Mouse (Mus musculus): ENCODE measurements around the gene Zfp952.
"Not testable (repeated sequence)": the region's sequence is repeated elsewhere in the genome, so short reads cannot be mapped to it uniquely, and the experiment has no call there.

The Zfp952 gene

DNA sequence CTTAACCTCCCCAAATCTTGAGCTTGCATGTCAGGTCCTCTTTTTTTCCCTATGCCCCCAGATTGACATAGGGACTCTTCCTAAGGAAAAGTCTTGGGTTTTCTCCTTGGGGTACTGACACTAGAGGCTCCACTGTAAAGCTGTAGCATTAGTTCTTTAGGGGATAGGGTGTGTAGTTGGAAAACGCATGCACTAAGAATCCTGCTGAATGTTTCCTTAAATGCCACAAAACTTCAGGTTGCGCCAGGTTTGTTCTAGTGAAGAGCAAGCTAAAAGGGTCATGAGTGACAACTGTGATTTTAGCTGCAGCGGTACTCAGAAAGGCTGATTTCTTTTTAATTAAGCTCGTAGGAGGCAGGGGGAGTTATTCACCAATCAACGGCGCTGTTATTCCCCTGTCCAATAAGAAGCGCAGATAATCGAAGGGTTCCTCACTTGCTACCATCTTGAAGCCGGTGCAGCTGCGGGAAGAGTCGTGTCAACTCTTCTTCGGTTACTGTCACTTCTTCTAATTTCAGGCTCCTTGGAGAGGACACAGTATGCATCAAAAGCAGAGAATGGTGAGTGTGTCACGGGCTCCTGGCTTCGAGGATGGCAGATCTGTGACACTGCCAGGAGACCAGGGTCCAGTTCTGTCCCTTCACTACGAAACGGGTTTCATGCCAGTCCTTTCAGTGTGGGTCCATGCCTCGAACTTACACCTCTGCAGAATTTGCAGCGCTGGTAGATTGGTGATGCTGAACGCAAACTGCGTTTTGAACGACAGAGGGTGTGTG lies at the start of gene Zfp952:
Gene Zfp952 (plus strand): TSS at position 431 of the 776 bp plus-strand sequence.
- DNase-seq, result peak; percentile 93

DNA sequence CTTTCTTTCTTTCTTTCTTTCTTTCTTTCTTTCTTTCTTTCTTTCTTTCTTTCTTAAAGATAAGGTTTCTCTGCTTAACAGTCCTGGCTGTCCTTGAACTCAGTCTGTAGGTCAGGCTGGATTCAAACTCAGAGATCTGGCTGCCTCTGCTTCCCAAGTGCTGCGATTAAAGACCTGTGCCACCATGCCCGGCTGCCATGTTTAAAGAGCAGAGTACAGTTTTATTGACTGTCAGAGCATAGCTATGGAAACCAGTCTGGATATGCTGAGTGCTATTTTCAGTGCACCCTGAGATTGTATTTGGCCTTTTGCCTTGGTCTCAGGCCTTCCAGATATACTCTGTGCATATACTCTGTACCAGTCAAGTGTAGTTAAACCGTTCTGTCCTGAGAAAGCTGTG lies 49.3 kb upstream of the Zfp952 start:
- no peak for DNase-seq

DNA sequence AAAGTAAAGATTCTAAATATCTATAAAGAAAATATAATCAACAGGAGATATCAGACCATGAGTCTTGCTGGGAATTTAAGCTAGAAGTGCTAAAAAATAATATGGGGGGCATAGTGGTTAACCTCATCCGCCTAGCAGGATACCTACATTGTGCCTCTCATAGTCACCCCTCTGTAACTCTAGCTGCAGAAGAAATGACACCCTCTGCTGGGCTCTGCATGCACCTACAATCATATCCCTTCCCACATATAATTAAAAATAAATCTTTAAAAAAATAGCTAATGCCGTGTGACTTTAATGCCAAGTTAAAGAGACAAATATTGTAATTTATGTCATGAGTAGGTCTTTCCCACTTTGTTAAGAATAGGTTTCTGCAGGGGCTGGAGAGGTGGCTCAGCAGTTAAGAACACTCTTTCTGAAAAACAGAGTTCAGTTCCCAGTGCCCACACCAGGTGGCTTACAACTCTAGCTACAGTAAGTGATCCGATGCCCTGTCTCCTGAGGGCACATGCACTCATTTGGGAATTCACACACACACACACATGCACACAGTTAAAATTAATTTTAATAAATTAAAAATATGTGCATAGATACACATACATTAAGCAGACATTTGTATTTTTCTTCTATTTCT lies 48.4 kb upstream of the Zfp952 start:
- no peak for DNase-seq

DNA sequence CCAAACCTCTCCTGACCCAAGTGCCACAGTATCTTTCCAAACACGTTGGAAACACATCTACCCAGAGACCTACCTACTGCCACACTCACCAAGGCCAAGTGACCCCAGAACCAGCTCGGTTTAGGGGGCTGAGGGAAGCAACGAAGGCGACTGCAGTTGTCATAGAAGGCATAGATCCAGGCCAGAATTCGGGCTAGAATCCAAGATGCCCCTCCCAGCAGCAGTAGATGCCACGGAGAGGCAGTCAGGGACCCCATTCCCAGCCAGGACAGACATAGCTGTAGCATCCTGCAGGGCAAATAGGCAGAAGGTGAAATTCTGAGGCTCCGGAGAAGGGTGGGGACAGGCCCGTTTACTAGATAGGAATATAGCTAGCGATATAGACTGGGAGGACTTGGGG lies 46.2 kb upstream of the Zfp952 start:
- DNase-seq, result peak; percentile 21

DNA sequence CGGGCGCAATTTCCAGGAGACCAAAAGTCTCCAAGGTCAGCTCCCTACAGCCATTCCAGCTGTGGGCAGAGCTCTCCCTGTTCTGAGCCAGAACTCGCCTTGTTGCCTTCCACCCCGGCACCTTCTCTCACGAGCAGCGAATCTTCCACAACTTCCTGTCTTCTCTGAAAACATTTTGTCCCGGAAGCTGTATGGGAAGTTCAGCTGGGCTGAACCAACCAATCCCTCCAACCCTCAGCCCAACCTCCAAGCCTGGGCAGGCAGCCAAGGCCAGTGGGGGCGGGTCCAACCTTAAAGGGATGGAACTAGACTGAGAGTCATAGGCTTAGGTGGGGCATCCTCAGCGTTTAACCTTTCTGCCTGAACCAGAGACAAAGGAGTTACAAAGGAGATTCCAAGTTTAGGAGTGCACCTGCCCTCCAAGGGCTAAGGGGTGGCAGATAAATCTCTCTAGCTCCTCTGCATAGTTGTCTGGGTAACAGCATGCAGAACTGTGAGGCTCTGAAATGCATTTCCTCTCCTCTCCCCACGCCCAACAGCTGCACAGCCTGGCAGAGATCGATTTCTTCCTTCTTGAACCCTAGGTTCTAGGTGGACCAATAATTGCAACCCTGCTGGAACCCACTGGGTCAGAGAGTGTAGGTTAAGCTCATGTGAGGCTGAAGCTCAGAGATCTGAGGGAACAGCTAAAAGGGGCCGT lies 45.6 kb upstream of the Zfp952 start, which contains the start of gene Cyp4f13:
Gene Cyp4f13 (minus strand): TSS at position 188 of the 700 bp plus-strand sequence.
- peak; percentile 97 for DNase-seq

DNA sequence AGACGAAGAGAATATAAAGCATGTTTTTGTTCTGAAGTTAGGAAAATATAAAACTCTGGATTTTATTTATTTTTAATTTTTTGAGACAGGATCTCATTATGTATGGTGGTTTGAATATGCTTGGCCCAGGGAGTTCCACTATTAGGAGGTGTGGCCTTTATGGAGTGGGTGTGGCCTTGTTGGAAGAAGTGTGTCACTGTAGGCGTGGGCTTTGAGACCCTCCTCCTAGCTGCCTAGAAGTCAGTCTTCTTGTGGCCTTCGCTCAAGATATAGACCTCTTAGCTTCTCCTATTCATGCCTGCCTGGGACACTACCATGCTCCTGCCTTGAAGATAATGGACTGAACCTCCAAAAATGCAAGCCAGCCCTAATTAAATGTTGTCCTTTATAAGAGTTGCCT lies 42.8 kb upstream of the Zfp952 start:
- no peak for DNase-seq

DNA sequence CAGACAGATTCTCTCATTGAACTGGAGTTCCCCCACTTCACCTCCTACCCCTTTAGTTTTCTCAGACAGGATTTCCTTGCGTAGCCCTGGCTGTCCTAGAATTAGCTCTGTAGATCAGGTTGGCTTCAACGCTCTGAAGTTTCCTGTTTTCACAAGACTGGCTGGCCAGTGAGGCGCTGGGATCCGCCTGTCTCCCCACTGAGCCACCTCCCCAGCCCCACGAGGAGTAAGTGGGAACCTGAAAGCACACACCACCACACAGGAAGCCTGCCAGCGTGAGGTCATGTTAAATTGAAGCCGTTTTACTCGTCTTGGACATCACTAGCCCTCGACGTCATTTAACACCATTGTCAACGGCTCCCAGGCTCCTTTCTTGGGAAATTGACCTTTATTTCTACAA lies 41.9 kb upstream of the Zfp952 start:
- DNase-seq, result no peak

DNA sequence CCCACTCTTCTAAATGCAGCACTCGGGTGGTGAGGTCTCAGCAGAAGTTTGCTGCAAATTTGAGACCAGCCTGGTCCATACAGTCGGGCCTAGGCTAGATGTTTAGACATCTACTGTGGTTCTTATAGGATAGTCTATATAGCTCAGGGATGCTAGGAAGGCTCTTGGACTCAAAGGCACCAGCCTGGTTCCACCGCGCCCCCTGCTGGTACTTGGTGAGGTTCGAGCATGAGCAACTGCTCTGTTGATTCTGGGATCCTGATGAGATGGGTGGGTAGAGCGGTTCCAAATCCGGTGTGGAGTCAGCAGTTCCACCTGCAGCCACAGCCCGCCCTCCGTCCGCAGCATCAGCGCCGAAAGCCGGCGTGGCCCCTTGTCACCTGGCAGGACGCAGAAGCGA lies 41.5 kb upstream of the Zfp952 start:
- DNase-seq, result peak; percentile 84

DNA sequence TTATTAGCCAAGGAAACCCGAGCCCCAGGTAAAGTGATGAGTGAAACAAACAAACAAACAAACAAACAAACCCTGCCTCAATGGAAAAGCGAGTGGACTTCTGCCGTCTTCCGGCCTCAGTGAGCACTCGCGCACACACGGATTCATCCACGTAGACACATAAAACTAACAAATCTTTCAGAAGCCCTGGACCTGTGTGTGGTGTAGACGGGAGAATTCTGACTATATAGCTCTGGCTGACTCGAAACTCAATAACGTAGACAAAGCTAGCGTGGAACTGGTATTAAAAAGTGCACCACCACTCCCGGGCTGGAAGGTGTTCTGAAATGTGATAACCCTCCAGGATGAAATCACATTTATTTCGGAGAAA lies 27.7 kb upstream of the Zfp952 start:
- no peak for DNase-seq

DNA sequence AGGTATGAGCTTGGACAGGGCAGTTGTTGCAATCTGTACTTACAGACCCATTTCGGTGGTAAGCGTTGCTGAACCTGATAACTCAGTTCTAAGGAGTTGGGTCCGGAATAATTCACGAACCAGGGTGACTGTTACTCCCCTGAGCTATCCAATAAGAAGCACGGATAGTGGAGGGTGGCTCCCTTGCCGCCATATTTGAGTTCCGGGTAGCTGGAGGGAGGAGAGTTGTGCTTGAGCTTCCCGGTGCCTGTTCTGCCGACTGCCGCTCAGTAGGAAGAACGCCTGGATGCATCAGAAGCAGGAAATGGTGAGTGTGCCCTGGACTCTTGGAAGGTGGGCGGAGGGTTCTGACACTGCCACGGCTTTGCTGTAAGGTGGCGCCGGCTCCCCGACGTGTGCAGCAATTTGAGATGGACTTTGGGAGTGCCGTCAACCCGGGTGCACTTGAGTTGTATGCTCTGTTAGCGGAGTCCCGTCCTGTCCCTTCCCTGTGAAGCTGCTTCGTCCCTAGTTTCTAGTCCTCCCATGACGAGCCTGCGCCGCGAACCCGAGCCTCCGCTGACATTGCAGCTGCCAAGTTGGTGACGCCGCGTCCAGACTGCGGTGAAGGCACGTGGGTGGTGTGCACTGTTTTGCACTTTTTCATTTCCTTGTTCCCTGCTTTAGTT lies 27.2 kb upstream of the Zfp952 start, which contains the start of gene Zfp472:
Gene Zfp472 (plus strand): TSS at position 192 of the 668 bp plus-strand sequence.
- DNase-seq, result peak; percentile 94

DNA sequence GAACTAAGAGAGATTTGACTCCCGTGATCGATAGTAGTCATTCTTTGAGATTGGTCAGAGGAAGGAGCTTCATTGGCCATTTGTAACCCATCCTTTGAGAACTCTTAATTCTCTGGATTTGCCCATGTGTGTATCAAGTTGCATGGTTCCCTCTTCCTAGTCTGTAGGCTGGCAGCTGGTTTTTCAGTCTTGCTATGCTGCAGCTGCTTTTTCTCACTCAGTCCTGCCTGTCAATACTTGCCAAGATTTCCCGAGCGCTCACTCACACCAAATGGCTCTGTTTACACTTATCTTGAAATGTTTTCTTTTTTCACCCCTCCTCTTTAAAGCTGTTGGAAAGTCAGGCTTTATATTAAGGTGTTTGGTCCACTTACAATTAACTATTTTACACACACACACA lies 11.6 kb upstream of the Zfp952 start:
- DNase-seq, result no peak

DNA sequence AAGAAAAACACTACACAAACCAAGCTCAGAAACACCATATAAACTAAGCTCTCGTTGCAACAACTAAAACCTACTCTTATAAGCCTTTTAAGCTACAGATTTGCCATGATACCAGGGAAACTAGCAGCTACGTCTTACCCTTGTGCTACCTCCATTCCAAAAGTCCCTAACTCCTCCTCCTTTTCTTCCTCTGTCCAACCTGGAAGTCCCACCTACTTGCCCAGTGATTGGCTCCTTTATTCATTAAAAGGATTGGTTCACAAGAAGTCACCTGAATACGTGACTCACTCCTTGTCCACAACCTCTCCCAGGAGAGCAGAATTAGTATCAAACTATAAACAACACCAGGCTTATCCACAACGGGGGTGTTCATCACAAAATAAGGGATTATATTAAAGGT lies 6.6 kb upstream of the Zfp952 start:
- no peak for DNase-seq

DNA sequence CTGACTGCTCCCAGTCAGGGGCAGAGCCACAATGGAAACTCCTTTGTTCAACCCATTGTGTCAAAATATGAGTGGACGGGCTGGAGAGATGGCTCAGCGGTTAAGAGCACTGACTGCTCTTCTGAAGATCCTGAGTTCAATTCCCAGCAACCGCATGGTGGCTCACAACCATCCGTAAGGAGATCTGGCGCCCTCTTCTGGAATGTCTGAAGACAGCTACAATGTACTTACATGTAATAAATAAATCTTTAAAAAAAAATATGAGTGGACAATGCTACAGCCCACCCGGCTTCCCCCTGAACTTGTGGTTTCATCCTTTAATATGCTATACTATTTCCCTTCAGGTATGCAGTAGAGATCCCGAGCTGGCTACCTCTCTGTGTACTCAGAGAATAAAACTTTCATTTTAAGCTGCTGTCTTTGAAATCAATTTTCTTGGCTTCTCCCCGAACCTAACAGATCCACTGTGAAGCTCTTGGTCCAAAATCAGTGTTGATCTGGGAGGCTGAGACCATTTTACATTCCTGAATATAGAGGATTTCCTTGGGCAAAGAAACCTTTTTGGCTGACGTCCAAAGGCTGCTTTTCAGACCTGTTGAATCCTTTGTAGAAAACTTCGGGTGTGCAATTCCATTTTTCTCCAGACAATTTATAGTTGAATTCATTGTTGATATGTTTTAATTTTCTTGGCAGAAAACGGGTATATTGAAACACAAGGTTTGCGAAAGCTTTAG lies 797 bp upstream of the Zfp952 start:
- peak; percentile 10 for DNase-seq

DNA sequence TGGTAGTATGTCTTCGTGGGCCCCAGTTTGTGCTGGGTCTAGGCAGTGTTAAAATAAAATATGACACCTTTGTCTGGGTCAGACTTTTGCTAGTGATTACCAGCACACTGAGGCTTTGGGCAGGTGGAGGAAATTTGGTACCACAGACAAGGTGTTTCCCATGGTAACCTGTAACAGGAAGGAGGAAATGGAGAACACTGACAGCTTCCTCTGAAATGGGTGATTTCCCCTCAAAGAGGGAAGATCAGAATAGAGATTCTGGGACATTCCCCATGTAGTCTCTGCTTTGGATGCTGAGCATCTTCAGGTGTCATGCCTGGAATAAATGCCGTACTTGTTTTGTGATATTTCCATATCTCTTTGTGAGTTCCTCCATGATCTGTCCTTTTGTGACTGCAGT lies 5.6 kb downstream of the Zfp952 start:
- DNase-seq, result no peak

DNA sequence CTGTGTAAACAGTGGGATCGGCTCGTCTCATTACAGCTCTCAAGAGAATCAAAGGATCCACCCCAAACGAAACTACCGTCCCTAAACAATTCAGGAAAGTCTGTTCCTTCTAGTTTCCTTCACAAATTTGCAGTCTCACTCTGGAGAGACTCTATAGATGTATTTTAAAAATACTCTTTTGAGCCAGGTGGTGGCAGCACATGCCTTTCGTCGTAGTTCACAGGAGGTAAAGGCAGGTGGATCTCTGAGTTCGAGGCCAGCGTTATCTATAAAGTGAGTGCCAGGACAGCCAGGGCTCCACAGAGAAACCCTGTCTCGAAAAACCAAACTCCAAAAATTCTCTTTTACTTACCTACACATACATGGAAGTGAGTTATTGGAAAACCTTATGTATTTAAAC lies 15.4 kb downstream of the Zfp952 start:
- DNase-seq, result no peak

DNA sequence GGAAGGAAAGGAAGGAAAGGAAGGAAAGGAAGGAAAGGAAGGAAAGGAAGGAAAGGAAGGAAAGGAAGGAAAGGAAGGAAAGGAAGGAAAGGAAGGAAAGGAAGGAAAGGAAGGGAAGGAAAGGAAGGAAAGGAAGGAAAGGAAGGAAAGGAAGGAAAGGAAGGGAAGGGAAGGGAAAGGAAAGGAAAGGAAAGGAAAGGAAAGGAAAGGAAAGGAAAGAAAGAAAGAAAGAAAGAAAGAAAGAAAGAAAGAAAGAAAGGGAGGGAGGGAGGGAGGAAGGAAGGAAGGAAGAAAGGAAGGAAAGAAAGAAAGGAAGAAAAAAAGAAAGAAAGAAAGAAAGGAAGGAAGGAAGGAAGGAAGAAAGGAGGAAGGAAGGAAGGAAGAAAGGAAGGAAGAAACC lies 27.5 kb downstream of the Zfp952 start:
- DNase-seq, result not testable (repeated sequence)

DNA sequence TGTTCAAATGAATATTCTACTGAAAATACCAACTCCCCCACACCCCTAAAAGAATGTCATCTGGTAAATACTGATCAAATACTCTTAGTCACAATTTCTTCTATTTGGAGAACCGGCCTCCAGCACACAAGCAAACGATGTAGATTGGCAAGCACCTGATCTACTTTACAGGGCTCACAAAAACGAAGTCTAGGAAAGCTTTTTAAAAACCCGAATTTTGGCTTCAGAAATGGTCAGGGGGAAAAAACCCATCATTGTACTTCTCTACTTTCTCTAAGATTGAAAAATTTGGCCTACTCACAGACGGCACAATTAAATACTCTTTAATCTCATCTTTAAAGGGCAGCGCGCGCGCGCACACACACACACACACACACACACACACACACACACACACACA lies 39.4 kb downstream of the Zfp952 start:
- DNase-seq, result peak; percentile 13

DNA sequence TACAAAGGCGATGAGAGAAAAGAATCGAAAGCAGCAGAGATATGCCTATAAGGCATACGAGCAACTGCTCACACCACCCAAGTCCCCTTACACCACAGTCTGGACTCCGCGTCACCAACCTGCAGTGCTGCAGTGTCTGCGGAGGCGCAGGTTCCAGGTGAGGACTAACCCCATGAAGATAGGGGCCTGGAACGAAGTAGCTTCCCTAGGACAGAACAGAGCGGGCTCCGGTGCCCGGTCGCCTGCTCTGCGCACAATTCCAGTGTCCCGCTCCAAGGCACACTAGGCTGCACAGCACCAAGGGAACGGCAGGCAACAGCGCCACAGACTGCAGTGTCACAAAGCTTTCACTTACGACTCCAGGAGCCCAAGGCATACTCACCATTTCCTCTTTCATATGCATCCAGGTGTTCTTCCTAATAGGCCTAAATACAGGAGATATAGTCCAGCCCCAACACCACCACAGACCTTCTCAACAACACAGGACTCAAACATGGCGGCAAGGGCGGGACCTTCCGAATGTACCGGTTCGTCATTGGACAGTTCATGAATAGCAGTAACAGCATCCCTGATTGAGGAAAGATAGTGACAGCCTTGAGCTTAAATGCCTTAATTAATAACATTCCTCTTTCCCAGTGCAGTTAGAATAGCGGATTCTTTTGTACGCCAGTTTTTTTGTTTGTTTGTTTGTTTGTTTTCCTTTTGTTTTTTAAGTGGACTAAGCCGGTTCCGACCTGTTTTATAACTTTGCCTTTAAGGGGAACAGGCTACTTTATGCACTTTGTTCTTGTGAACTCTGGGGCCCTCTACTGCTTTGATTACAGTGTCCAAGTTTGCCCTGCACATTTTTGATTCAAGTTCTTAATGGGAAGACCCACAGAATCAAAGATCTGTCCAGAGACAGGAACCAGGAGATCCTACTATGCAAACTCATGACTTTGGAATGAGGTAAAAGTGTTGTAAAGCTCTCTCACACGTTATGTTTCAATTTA lies 40.3 kb downstream of the Zfp952 start, which contains the start of gene Zfp763:
Gene Zfp763 (minus strand): TSS at position 503 of the 992 bp plus-strand sequence.
- peak; percentile 88 for DNase-seq

Data from kidney, postnatal 14 days (tissue).